Mouse (Mus musculus) urinary bladder, postnatal 14 days (tissue): ENCODE measurements at regions not wholly inside any gene's neighbourhood (a gene's known extent, or its start where the extent isn't known, plus 50 kb on each side); places are given as distances from the start of the nearest gene placed in this dataset.

ENCODE experiments used
- DNase-seq: peaks from one replicate; pipeline ENCODE4 v3.0.0; 2021; ENCODE audit warnings: low spot score

- no peak for DNase-seq
Measured at GRCm38 (mm10) chr13:54318601-54319000, 52.5 kb upstream of the Cplx2 start.

DNA sequence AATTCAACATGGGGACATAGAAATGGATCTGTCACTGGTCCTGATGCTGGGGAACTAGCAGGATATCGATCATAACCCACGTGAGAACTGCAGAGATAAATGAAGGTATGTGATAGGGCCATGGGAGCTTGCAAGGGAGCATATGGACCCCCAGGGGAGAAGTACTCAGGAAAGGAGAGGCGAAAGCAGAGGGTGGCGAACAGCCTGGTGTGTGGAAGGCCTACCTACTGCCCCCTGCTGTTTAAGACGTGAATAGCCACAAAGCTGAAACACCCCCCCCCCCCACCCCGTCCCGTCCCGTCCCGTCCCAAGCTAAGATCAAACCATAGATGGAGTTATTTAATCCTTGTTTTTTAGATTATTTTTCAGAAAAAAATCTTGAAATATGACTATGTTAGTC lies 50.9 kb upstream of the Cplx2 start:
- no peak for DNase-seq

DNA sequence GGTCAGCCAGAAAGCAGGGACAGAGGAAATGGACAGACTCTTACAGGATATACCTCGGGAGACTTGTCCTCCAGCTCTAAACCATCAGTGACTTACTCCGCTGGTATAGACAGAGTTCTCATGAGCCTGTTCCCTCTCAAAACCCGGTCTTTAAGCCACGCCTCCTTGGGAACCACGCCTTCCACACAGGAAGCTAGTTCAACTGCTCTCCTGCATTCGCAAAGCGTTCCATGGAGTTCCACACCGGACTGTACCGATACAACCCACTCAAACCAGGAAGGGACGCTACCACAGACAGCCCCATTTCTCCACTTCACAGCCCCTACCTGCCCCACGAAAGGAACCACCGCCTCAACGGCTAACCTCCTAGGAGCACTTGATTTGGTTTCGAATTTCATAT lies 50.1 kb upstream of the Cplx2 start:
- no peak for DNase-seq
